Mouse (Mus musculus): ENCODE measurements around the gene Gm9758. TPM values are rescaled to one million over a fixed set of nuclear protein-coding genes. Genes with fewer than 3 reads are reported as not detected.
"Not testable (repeated sequence)": the region's sequence is repeated elsewhere in the genome, so short reads cannot be mapped to it uniquely, and the experiment has no call there.

Gene Gm9758
- polyA plus RNA-seq, 1 experiment from 2014 or later: not detected

- H3K9me3 ChIP-seq (replicated peaks; ENCODE audit: control insufficient read depth, low read length); ATAC-seq: not testable (repeated sequence)
Measured at GRCm38 (mm10) chr5:14941043-14941442, 26.3 kb upstream of the Gm9758 start.

GRCm38 (mm10) chr5:14938329-14938728 lies 23.6 kb upstream of the Gm9758 start, which contains the start of gene Speer4e:
Gene Speer4e (minus strand): TSS chr5:14938429.
- H3K9ac ChIP-seq (ENCODE audit: low read length); ATAC-seq; H3K36me3 ChIP-seq (ENCODE audit: control insufficient read depth, insufficient read depth, low read length); H3K27ac ChIP-seq (ENCODE audit: low read depth, low read length); H3K27me3 ChIP-seq (replicated peaks; ENCODE audit: control insufficient read depth, insufficient read depth, low read length); DNase-seq (ENCODE audit: low spot score); H3K4me2 ChIP-seq (ENCODE audit: low read length); H3K4me3 ChIP-seq (ENCODE audit: low read depth, low read length); H3K4me1 ChIP-seq (ENCODE audit: control insufficient read depth, insufficient read depth, low read length); H3K9me3 ChIP-seq (replicated peaks; ENCODE audit: control insufficient read depth, low read length): not testable (repeated sequence)
- 53% methylated on average over 1 of the region's 1 CpGs for WGBS

More at GRCm38 (mm10) chr5:14941043-14941442, 26.3 kb upstream of the Gm9758 start:
- H3K9ac ChIP-seq (ENCODE audit: low read length); H3K27ac ChIP-seq (ENCODE audit: low read depth, low read length); H3K4me2 ChIP-seq (ENCODE audit: low read length); H3K27me3 ChIP-seq (replicated peaks; ENCODE audit: control insufficient read depth, insufficient read depth, low read length); H3K36me3 ChIP-seq (ENCODE audit: control insufficient read depth, insufficient read depth, low read length); DNase-seq (ENCODE audit: low spot score); H3K4me1 ChIP-seq (ENCODE audit: control insufficient read depth, insufficient read depth, low read length); H3K4me3 ChIP-seq (ENCODE audit: low read depth, low read length): not testable (repeated sequence)
- WGBS: 86% methylated on average over 1 of the region's 1 CpGs

GRCm38 (mm10) chr5:14933721-14934120 lies 19.0 kb upstream of the Gm9758 start:
- not testable (repeated sequence) for DNase-seq (ENCODE audit: low spot score); H3K9ac ChIP-seq (ENCODE audit: low read length); H3K4me2 ChIP-seq (ENCODE audit: low read length); H3K36me3 ChIP-seq (ENCODE audit: control insufficient read depth, insufficient read depth, low read length); H3K27ac ChIP-seq (ENCODE audit: low read depth, low read length); H3K4me1 ChIP-seq (ENCODE audit: control insufficient read depth, insufficient read depth, low read length); H3K27me3 ChIP-seq (replicated peaks; ENCODE audit: control insufficient read depth, insufficient read depth, low read length); H3K4me3 ChIP-seq (ENCODE audit: low read depth, low read length); ATAC-seq; H3K9me3 ChIP-seq (replicated peaks; ENCODE audit: control insufficient read depth, low read length)
- 72% methylated on average over 5 of the region's 6 CpGs for WGBS

- DNase-seq (ENCODE audit: low spot score); H3K36me3 ChIP-seq (ENCODE audit: control insufficient read depth, insufficient read depth, low read length); ATAC-seq; H3K4me3 ChIP-seq (ENCODE audit: low read depth, low read length); H3K27ac ChIP-seq (ENCODE audit: low read depth, low read length); H3K27me3 ChIP-seq (replicated peaks; ENCODE audit: control insufficient read depth, insufficient read depth, low read length); H3K4me2 ChIP-seq (ENCODE audit: low read length); H3K9ac ChIP-seq (ENCODE audit: low read length); H3K9me3 ChIP-seq (replicated peaks; ENCODE audit: control insufficient read depth, low read length); H3K4me1 ChIP-seq (ENCODE audit: control insufficient read depth, insufficient read depth, low read length): not testable (repeated sequence)
- WGBS: 32% methylated on average over 4 of the region's 4 CpGs
Measured at GRCm38 (mm10) chr5:14927047-14927446, 12.3 kb upstream of the Gm9758 start.

- not testable (repeated sequence) for H3K4me3 ChIP-seq (ENCODE audit: low read depth, low read length); DNase-seq (ENCODE audit: low spot score); H3K27me3 ChIP-seq (replicated peaks; ENCODE audit: control insufficient read depth, insufficient read depth, low read length); H3K9me3 ChIP-seq (replicated peaks; ENCODE audit: control insufficient read depth, low read length); ATAC-seq; H3K36me3 ChIP-seq (ENCODE audit: control insufficient read depth, insufficient read depth, low read length); H3K27ac ChIP-seq (ENCODE audit: low read depth, low read length); H3K4me1 ChIP-seq (ENCODE audit: control insufficient read depth, insufficient read depth, low read length); H3K9ac ChIP-seq (ENCODE audit: low read length); H3K4me2 ChIP-seq (ENCODE audit: low read length)
- WGBS: 70% methylated on average over 2 of the region's 3 CpGs
Measured at GRCm38 (mm10) chr5:14914361-14914760, 338 bp downstream of the Gm9758 start.

- not testable (repeated sequence) for H3K4me3 ChIP-seq (ENCODE audit: low read depth, low read length); H3K36me3 ChIP-seq (ENCODE audit: control insufficient read depth, insufficient read depth, low read length); H3K9me3 ChIP-seq (replicated peaks; ENCODE audit: control insufficient read depth, low read length); H3K9ac ChIP-seq (ENCODE audit: low read length); ATAC-seq; H3K4me2 ChIP-seq (ENCODE audit: low read length); H3K4me1 ChIP-seq (ENCODE audit: control insufficient read depth, insufficient read depth, low read length); H3K27ac ChIP-seq (ENCODE audit: low read depth, low read length); H3K27me3 ChIP-seq (replicated peaks; ENCODE audit: control insufficient read depth, insufficient read depth, low read length); DNase-seq (ENCODE audit: low spot score)
- WGBS: 20% methylated on average over 3 of the region's 3 CpGs
Measured at GRCm38 (mm10) chr5:14903539-14903938, 11.2 kb downstream of the Gm9758 start.

- DNase-seq (ENCODE audit: low spot score) (no peak), ATAC-seq (no peak)
- 77% methylated on average over 3 of the region's 3 CpGs for WGBS
- Histone ChIP-seq H3K27me3 (replicated peaks; ENCODE audit: control insufficient read depth, insufficient read depth, low read length) (no peaks in the 10 kb centered on the region), H3K4me2 (ENCODE audit: low read length) (no peak overlapping the region), H3K4me3 (ENCODE audit: low read depth, low read length) (no peak overlapping the region), H3K9ac (ENCODE audit: low read length) (no peak overlapping the region), H3K4me1 (ENCODE audit: control insufficient read depth, insufficient read depth, low read length) (no peaks in the 10 kb centered on the region), H3K9me3 (replicated peaks; ENCODE audit: control insufficient read depth, low read length) (no peaks in the 10 kb centered on the region), H3K27ac (ENCODE audit: low read depth, low read length) (no peak overlapping the region), H3K36me3 (ENCODE audit: control insufficient read depth, insufficient read depth, low read length) (no peaks in the 10 kb centered on the region)
Measured at GRCm38 (mm10) chr5:14892242-14892641, 22.5 kb downstream of the Gm9758 start.

GRCm38 (mm10) chr5:14885291-14885690 lies 29.4 kb downstream of the Gm9758 start:
- H3K4me3 ChIP-seq (ENCODE audit: low read depth, low read length); H3K36me3 ChIP-seq (ENCODE audit: control insufficient read depth, insufficient read depth, low read length); H3K27me3 ChIP-seq (replicated peaks; ENCODE audit: control insufficient read depth, insufficient read depth, low read length); ATAC-seq; H3K27ac ChIP-seq (ENCODE audit: low read depth, low read length); H3K4me2 ChIP-seq (ENCODE audit: low read length); H3K9ac ChIP-seq (ENCODE audit: low read length); DNase-seq (ENCODE audit: low spot score); H3K4me1 ChIP-seq (ENCODE audit: control insufficient read depth, insufficient read depth, low read length); H3K9me3 ChIP-seq (replicated peaks; ENCODE audit: control insufficient read depth, low read length): not testable (repeated sequence)
- WGBS: 92% methylated on average over 2 of the region's 2 CpGs

All from forebrain, embryonic 14.5 days (tissue).